Mouse (Mus musculus): ENCODE data around the gene Plekho1.

Gene Plekho1

GRCm38 (mm10) chr3:95944742-95945141, 51.1 kb downstream of the Plekho1 start:
- DNase-seq: no peak

GRCm38 (mm10) chr3:95943226-95943625, 52.6 kb downstream of the Plekho1 start:
- DNase-seq: no peak

- DNase-seq: no peak
These were observed 53.1 kb downstream of the Plekho1 start for GRCm38 (mm10) chr3:95942749-95943148.

- no peak for DNase-seq
These were observed 57.0 kb downstream of the Plekho1 start for GRCm38 (mm10) chr3:95938835-95939234.
